7 mouse cellular contexts compared by ENCODE assay signal in the genomic region with DNA sequence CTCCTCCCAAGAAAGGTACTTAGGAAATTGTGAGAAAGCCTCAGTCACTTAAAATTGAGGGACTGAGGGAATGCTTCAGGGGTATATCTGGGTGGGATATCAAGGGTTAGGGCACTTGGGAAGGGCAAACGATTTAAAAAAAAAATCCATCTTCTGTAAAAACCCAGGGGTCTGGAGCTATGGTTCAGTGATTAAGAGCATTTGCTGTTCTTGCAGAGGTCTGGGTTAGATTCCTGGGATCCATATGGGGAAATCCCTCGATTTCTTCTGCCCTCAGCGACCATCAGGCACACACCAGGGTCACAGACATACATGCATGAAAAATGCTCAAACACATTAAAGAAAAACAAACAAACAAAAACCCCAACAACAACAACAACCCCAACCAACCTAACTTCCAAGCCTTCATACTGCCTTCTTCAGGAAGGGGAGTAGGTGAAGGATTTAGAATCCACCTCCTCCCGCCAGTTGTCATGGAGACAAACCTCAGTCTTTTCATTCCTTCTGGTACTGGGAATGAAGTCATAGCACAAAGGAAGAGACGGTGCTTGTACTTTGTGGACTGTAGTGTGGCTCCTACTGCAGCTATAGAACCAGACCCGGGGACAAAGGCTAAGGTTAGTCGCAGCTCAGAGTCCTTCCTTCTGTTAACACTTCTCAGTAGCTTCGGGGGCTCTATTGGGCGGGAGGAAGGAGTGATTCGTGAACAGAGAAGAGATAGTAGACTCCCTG. TPM values are rescaled to one million over a fixed set of nuclear protein-coding genes. Genes with fewer than 3 reads are reported as not detected.
DNase-seq lines count a peak whose midpoint lies in the region; ATAC-seq and TF ChIP-seq lines count a peak whose summit lies in the region.

No protein-coding gene starts in this region.

- H3K9ac ChIP-seq in lung, postnatal 0 days (replicated peaks; ENCODE audit: low read depth) = peak overlapping the region; percentile 13; the same call in 1 of the 2 replicates
- H3K9ac ChIP-seq in hindbrain, embryonic 15.5 days = peak overlapping the region; percentile 74
- peak overlapping the region; percentile 94 for H3K9ac ChIP-seq in midbrain, embryonic 14.5 days (replicated peaks; ENCODE audit: low read length)

- no peak for TF ChIP-seq CTCF in lung, postnatal 0 days (IDR thresholded peaks at IDR 0.05)

- no peak for DNase-seq in lung, postnatal 0 days (ENCODE audit: low spot score)
- DNase-seq in lung, postnatal 10 days = no peak
- DNase-seq in embryo, embryonic 11 days = peak; percentile 82
- DNase-seq in midbrain, embryonic 14.5 days = peak; percentile 82
- DNase-seq in adrenal gland, adult 2 months = no peak
- DNase-seq in gastrocnemius, postnatal 4 days (ENCODE audit: low spot score in 2 of 2) = no peak

- 4% methylated on average over 10 of the region's 10 CpGs for WGBS in lung, postnatal 0 days
- WGBS in hindbrain, embryonic 15.5 days = 4% methylated on average over 10 of the region's 10 CpGs
- 2% methylated on average over 10 of the region's 10 CpGs for WGBS in midbrain, embryonic 14.5 days

- no peak for TF ChIP-seq EP300 in lung, postnatal 0 days (IDR thresholded peaks at IDR 0.05)

- H3K4me1 ChIP-seq in lung, postnatal 0 days (ENCODE audit: insufficient read depth, low read depth, low read length) = peaks cover 7% of the 10 kb centered on the region; the same call in 1 of the 2 replicates
- peaks cover 36% of the 10 kb centered on the region for H3K4me1 ChIP-seq in hindbrain, embryonic 15.5 days (replicated peaks)
- peaks cover 23% of the 10 kb centered on the region for H3K4me1 ChIP-seq in midbrain, embryonic 14.5 days (ENCODE audit: control insufficient read depth, insufficient read depth, low read length)

- H3K36me3 ChIP-seq in lung, postnatal 0 days (ENCODE audit: insufficient read depth, low read length) = no peaks in the 10 kb centered on the region
- no peaks in the 10 kb centered on the region for H3K36me3 ChIP-seq in hindbrain, embryonic 15.5 days
- H3K36me3 ChIP-seq in midbrain, embryonic 14.5 days (ENCODE audit: control insufficient read depth, insufficient read depth, low read length) = no peaks in the 10 kb centered on the region

- H3K4me3 ChIP-seq in lung, postnatal 0 days (ENCODE audit: low read depth, low read length) = peak overlapping the region; percentile 82
- H3K4me3 ChIP-seq in hindbrain, embryonic 15.5 days = peak overlapping the region; percentile 77
- peak overlapping the region; percentile 88 for H3K4me3 ChIP-seq in midbrain, embryonic 14.5 days (replicated peaks; ENCODE audit: low read depth, low read length)

- H3K9me3 ChIP-seq in lung, postnatal 0 days (ENCODE audit: low read length) = no peaks in the 10 kb centered on the region
- no peaks in the 10 kb centered on the region for H3K9me3 ChIP-seq in hindbrain, embryonic 15.5 days
- no peaks in the 10 kb centered on the region for H3K9me3 ChIP-seq in midbrain, embryonic 14.5 days (ENCODE audit: control insufficient read depth, low read length)

- peak overlapping the region; percentile 99 for H3K27ac ChIP-seq in lung, postnatal 0 days (ENCODE audit: low read length)
- peak overlapping the region; percentile 98 for H3K27ac ChIP-seq in hindbrain, embryonic 15.5 days (replicated peaks)
- H3K27ac ChIP-seq in midbrain, embryonic 14.5 days (replicated peaks; ENCODE audit: low read depth, low read length) = peak overlapping the region; percentile 98

- no peaks in the 10 kb centered on the region for H3K27me3 ChIP-seq in lung, postnatal 0 days (replicated peaks; ENCODE audit: insufficient read depth, low read length)
- H3K27me3 ChIP-seq in hindbrain, embryonic 15.5 days = no peaks in the 10 kb centered on the region
- no peaks in the 10 kb centered on the region for H3K27me3 ChIP-seq in midbrain, embryonic 14.5 days (ENCODE audit: control insufficient read depth, insufficient read depth, low read length)

- peak; percentile 45 for ATAC-seq in lung, postnatal 0 days
- peak; percentile 88 for ATAC-seq in hindbrain, embryonic 15.5 days (ENCODE audit: low FRiP score, low read depth)
- ATAC-seq in midbrain, embryonic 14.5 days (ENCODE audit: low FRiP score, low TSS enrichment) = peak; percentile 83

- H3K4me2 ChIP-seq in lung, postnatal 0 days (replicated peaks; ENCODE audit: low read depth, low read length) = peak overlapping the region; percentile 51
- peak overlapping the region; percentile 92 for H3K4me2 ChIP-seq in hindbrain, embryonic 15.5 days
- peak overlapping the region; percentile 83 for H3K4me2 ChIP-seq in midbrain, embryonic 14.5 days (ENCODE audit: low read length)

RNA-seq across cellular contexts. Expression of a gene that starts 0.6 kb away (rescaled TPM):
- 22.3 and 26.7 TPM in 2 replicates for polyA plus RNA-seq in lung, postnatal 0 days (2015; fragmentation: Nextera tagmentation; extraction: Ambion mirVana)
- 25.2 and 26.1 TPM in 2 replicates for polyA plus RNA-seq in hindbrain, embryonic 15.5 days (2015; fragmentation: Nextera tagmentation; extraction: Ambion mirVana)
- 26.4 and 34.9 TPM in 2 replicates for polyA plus RNA-seq in midbrain, embryonic 14.5 days (2014; fragmentation: Nextera tagmentation; extraction: Ambion mirVana)
- total RNA-seq in adrenal gland, adult 2 months (2021) = 10 to 100 TPM; 51.7 to 55.2 TPM
- polyA plus RNA-seq in adrenal gland, adult 2 months (2012; rRNA removed) = 9.8 and 10.7 TPM in 2 replicates
- 10 to 100 TPM; 41.3 to 44.0 TPM for total RNA-seq in gastrocnemius, postnatal 4 days (2021)

RNA-seq across cellular contexts. Expression of a gene that starts 27.8 kb away (rescaled TPM):
- polyA plus RNA-seq in lung, postnatal 0 days (2015; fragmentation: Nextera tagmentation; extraction: Ambion mirVana) = 14.1 and 14.4 TPM in 2 replicates
- 7.9 and 8.0 TPM in 2 replicates for polyA plus RNA-seq in hindbrain, embryonic 15.5 days (2015; fragmentation: Nextera tagmentation; extraction: Ambion mirVana)
- polyA plus RNA-seq in midbrain, embryonic 14.5 days (2014; fragmentation: Nextera tagmentation; extraction: Ambion mirVana) = 3.8 and 6.8 TPM in 2 replicates
- total RNA-seq in adrenal gland, adult 2 months (2021) = 10 to 100 TPM; 46.2 to 48.8 TPM
- polyA plus RNA-seq in adrenal gland, adult 2 months (2012; rRNA removed) = 81.8 and 89.7 TPM in 2 replicates
- 10 to 100 TPM; 23.5 to 26.9 TPM for total RNA-seq in gastrocnemius, postnatal 4 days (2021)

RNA-seq across cellular contexts. Expression of a gene that starts 54.8 kb away (rescaled TPM):
- 27.9 and 28.0 TPM in 2 replicates for polyA plus RNA-seq in lung, postnatal 0 days (2015; fragmentation: Nextera tagmentation; extraction: Ambion mirVana)
- polyA plus RNA-seq in hindbrain, embryonic 15.5 days (2015; fragmentation: Nextera tagmentation; extraction: Ambion mirVana) = 33.5 and 33.9 TPM in 2 replicates
- polyA plus RNA-seq in midbrain, embryonic 14.5 days (2014; fragmentation: Nextera tagmentation; extraction: Ambion mirVana) = 32.5 and 34.3 TPM in 2 replicates
- 10 to 100 TPM; 13.7 to 20.2 TPM for total RNA-seq in adrenal gland, adult 2 months (2021)
- 89.8 and 91.7 TPM in 2 replicates for polyA plus RNA-seq in adrenal gland, adult 2 months (2012; rRNA removed)
- 10 to 100 TPM; 17.4 to 21.7 TPM for total RNA-seq in gastrocnemius, postnatal 4 days (2021)

Comparison
In these comparisons a context has a peak if more than half of its experiments do, and no peak if none do; other contexts are left out.
1. DNase-seq: peak in embryo, embryonic 11 days (single experiment) and midbrain, embryonic 14.5 days (single experiment); none in lung, postnatal 0 days (single experiment), lung, postnatal 10 days (single experiment), adrenal gland, adult 2 months (single experiment) and gastrocnemius, postnatal 4 days (0 of 2).
2. H3K9ac ChIP-seq: peak in every context shown above with its lines; median percentile 94 in midbrain, embryonic 14.5 days; 74 in hindbrain, embryonic 15.5 days; 13 in lung, postnatal 0 days.
3. Peak in every context shown above with its lines, with median percentiles within 50 percentile points of each other: ATAC-seq, H3K27ac ChIP-seq, H3K4me2 ChIP-seq and H3K4me3 ChIP-seq.